Mouse (Mus musculus): ENCODE results near the gene Nav2. TPM values are rescaled to one million over a fixed set of nuclear protein-coding genes. Genes with fewer than 3 reads are reported as not detected.

Nav2 gene
- polyA plus RNA-seq, 1 experiment from 2014 or later = 4.1 TPM

GRCm38 (mm10) chr7:48870579-48871180 lies 37.8 kb upstream of the Nav2 start:
- WGBS (ENCODE audit: insufficient replicate concordance) = 93% methylated on average over 21 of the region's 21 CpGs
- no peaks in the 10 kb centered on the region for H3K27me3 ChIP-seq (ENCODE audit: control insufficient read depth, insufficient read depth, low read depth, low read length)

GRCm38 (mm10) chr7:48871292-48871691 lies 37.2 kb upstream of the Nav2 start:
- WGBS (ENCODE audit: insufficient replicate concordance) = 69% methylated on average over 11 of the region's 11 CpGs

More at GRCm38 (mm10) chr7:48870579-48871180, 37.8 kb upstream of the Nav2 start:
- H3K27ac ChIP-seq (ENCODE audit: low read length) = no peak overlapping the region
- H3K9me3 ChIP-seq (replicated peaks; ENCODE audit: control insufficient read depth, low read length) = no peaks in the 10 kb centered on the region
- 0 out of 2 replicates have a peak, but pooled peaks have one; percentile 16 for ATAC-seq (ENCODE audit: low read depth)
- no peak overlapping the region for H3K9ac ChIP-seq (ENCODE audit: low read depth, low read length)
- no peak overlapping the region for H3K4me3 ChIP-seq (ENCODE audit: low read depth, low read length)
- H3K4me1 ChIP-seq (ENCODE audit: control insufficient read depth, low read depth, low read length) = no peaks in the 10 kb centered on the region; the same call in 1 of the 2 replicates
- H3K36me3 ChIP-seq (ENCODE audit: control insufficient read depth, insufficient read depth) = peaks cover 98% of the 10 kb centered on the region
- H3K4me2 ChIP-seq (ENCODE audit: low read depth, low read length) = no peak overlapping the region

GRCm38 (mm10) chr7:48875096-48875495 lies 33.4 kb upstream of the Nav2 start:
- H3K4me1 ChIP-seq (ENCODE audit: control insufficient read depth, low read depth, low read length) = peaks cover 22% of the 10 kb centered on the region
- H3K27ac ChIP-seq (ENCODE audit: low read length) = no peak overlapping the region
- H3K9ac ChIP-seq (ENCODE audit: low read depth, low read length) = no peak overlapping the region
- H3K4me3 ChIP-seq (ENCODE audit: low read depth, low read length) = no peak overlapping the region
- H3K9me3 ChIP-seq (replicated peaks; ENCODE audit: control insufficient read depth, low read length) = no peaks in the 10 kb centered on the region
- peaks cover 87% of the 10 kb centered on the region for H3K36me3 ChIP-seq (ENCODE audit: control insufficient read depth, insufficient read depth)
- H3K27me3 ChIP-seq (ENCODE audit: control insufficient read depth, insufficient read depth, low read depth, low read length) = no peaks in the 10 kb centered on the region
- no peak for ATAC-seq (ENCODE audit: low read depth)
- H3K4me2 ChIP-seq (ENCODE audit: low read depth, low read length) = no peak overlapping the region
- 92% methylated on average over 14 of the region's 14 CpGs for WGBS (ENCODE audit: insufficient replicate concordance)

More at GRCm38 (mm10) chr7:48871292-48871691, 37.2 kb upstream of the Nav2 start:
- no peaks in the 10 kb centered on the region for H3K9me3 ChIP-seq (replicated peaks; ENCODE audit: control insufficient read depth, low read length)
- no peak overlapping the region for H3K4me3 ChIP-seq (ENCODE audit: low read depth, low read length)
- H3K9ac ChIP-seq (ENCODE audit: low read depth, low read length) = no peak overlapping the region
- ATAC-seq (ENCODE audit: low read depth) = no peak
- H3K4me1 ChIP-seq (ENCODE audit: control insufficient read depth, low read depth, low read length) = no peaks in the 10 kb centered on the region; the same call in 1 of the 2 replicates
- no peak overlapping the region for H3K27ac ChIP-seq (ENCODE audit: low read length)
- peaks cover 98% of the 10 kb centered on the region for H3K36me3 ChIP-seq (ENCODE audit: control insufficient read depth, insufficient read depth)
- no peak overlapping the region for H3K4me2 ChIP-seq (ENCODE audit: low read depth, low read length)
- no peaks in the 10 kb centered on the region for H3K27me3 ChIP-seq (ENCODE audit: control insufficient read depth, insufficient read depth, low read depth, low read length)

- ATAC-seq (ENCODE audit: low read depth) = no peak
- peaks cover 73% of the 10 kb centered on the region for H3K36me3 ChIP-seq (ENCODE audit: control insufficient read depth, insufficient read depth)
- WGBS (ENCODE audit: insufficient replicate concordance) = 71% methylated on average over 4 of the region's 4 CpGs
- no peaks in the 10 kb centered on the region for H3K9me3 ChIP-seq (replicated peaks; ENCODE audit: control insufficient read depth, low read length)
- H3K9ac ChIP-seq (ENCODE audit: low read depth, low read length) = no peak overlapping the region
- H3K4me2 ChIP-seq (ENCODE audit: low read depth, low read length) = no peak overlapping the region
- H3K27ac ChIP-seq (ENCODE audit: low read length) = no peak overlapping the region
- H3K27me3 ChIP-seq (ENCODE audit: control insufficient read depth, insufficient read depth, low read depth, low read length) = no peaks in the 10 kb centered on the region
- peaks cover 22% of the 10 kb centered on the region for H3K4me1 ChIP-seq (ENCODE audit: control insufficient read depth, low read depth, low read length)
- H3K4me3 ChIP-seq (ENCODE audit: low read depth, low read length) = no peak overlapping the region
Measured at GRCm38 (mm10) chr7:48876526-48876925, 32.0 kb upstream of the Nav2 start.

- no peak overlapping the region for H3K27ac ChIP-seq (ENCODE audit: low read length)
Measured at GRCm38 (mm10) chr7:48877786-48878390, 30.6 kb upstream of the Nav2 start.

GRCm38 (mm10) chr7:48879574-48879973 lies 28.9 kb upstream of the Nav2 start:
- Histone ChIP-seq H3K9me3 (replicated peaks; ENCODE audit: control insufficient read depth, low read length) (no peaks in the 10 kb centered on the region), H3K4me1 (ENCODE audit: control insufficient read depth, low read depth, low read length) (peaks cover 32% of the 10 kb centered on the region), H3K9ac (ENCODE audit: low read depth, low read length) (peak overlapping the region; percentile 53), H3K36me3 (ENCODE audit: control insufficient read depth, insufficient read depth) (peaks cover 43% of the 10 kb centered on the region), H3K27ac (ENCODE audit: low read length) (peak overlapping the region; percentile 10; the same call in 1 of the 2 replicates), H3K4me3 (ENCODE audit: low read depth, low read length) (peak overlapping the region; percentile 66), H3K4me2 (ENCODE audit: low read depth, low read length) (peak overlapping the region; percentile 80), H3K27me3 (ENCODE audit: control insufficient read depth, insufficient read depth, low read depth, low read length) (peaks cover 3% of the 10 kb centered on the region; the same call in 1 of the 2 replicates)
- WGBS (ENCODE audit: insufficient replicate concordance) = 25% methylated on average over 3 of the region's 3 CpGs
- no peak for ATAC-seq (ENCODE audit: low read depth)

More at GRCm38 (mm10) chr7:48877786-48878390, 30.6 kb upstream of the Nav2 start:
- whole genome bisulfite sequencing (ENCODE audit: insufficient replicate concordance) = 85% methylated on average over 15 of the region's 15 CpGs
- no peaks in the 10 kb centered on the region for H3K9me3 ChIP-seq (replicated peaks; ENCODE audit: control insufficient read depth, low read length)
- no peak for ATAC-seq (ENCODE audit: low read depth)
- H3K4me3 ChIP-seq (ENCODE audit: low read depth, low read length) = no peak overlapping the region
- H3K9ac ChIP-seq (ENCODE audit: low read depth, low read length) = no peak overlapping the region
- H3K4me2 ChIP-seq (ENCODE audit: low read depth, low read length) = 0 out of 2 replicates have a peak overlapping the region, but pooled peaks have one; percentile 80
- no peaks in the 10 kb centered on the region for H3K27me3 ChIP-seq (ENCODE audit: control insufficient read depth, insufficient read depth, low read depth, low read length)
- peaks cover 32% of the 10 kb centered on the region for H3K4me1 ChIP-seq (ENCODE audit: control insufficient read depth, low read depth, low read length)
- peaks cover 59% of the 10 kb centered on the region for H3K36me3 ChIP-seq (ENCODE audit: control insufficient read depth, insufficient read depth)

- Histone ChIP-seq H3K9me3 (replicated peaks; ENCODE audit: control insufficient read depth, low read length) (no peaks in the 10 kb centered on the region), H3K4me1 (ENCODE audit: control insufficient read depth, low read depth, low read length) (peaks cover 32% of the 10 kb centered on the region), H3K4me2 (ENCODE audit: low read depth, low read length) (peak overlapping the region; percentile 99), H3K36me3 (ENCODE audit: control insufficient read depth, insufficient read depth) (peaks cover 30% of the 10 kb centered on the region), H3K27ac (ENCODE audit: low read length) (peak overlapping the region; percentile 96), H3K4me3 (ENCODE audit: low read depth, low read length) (peak overlapping the region; percentile 95), H3K27me3 (ENCODE audit: control insufficient read depth, insufficient read depth, low read depth, low read length) (peaks cover 5% of the 10 kb centered on the region; the same call in 1 of the 2 replicates), H3K9ac (ENCODE audit: low read depth, low read length) (peak overlapping the region; percentile 99)
- ATAC-seq (ENCODE audit: low read depth) = peak; percentile 94
- WGBS (ENCODE audit: insufficient replicate concordance) = under 1% methylated on average over 77 of the region's 77 CpGs
Measured at GRCm38 (mm10) chr7:48880591-48881481, 27.7 kb upstream of the Nav2 start.

- H3K9me3 ChIP-seq (replicated peaks; ENCODE audit: control insufficient read depth, low read length) = no peaks in the 10 kb centered on the region
- H3K9ac ChIP-seq (ENCODE audit: low read depth, low read length) = peak within 1 kb of the TSS; percentile 99
- H3K4me2 ChIP-seq (ENCODE audit: low read depth, low read length) = peak within 1 kb of the TSS; percentile 99
- peak within 1 kb of the TSS; percentile 95 for H3K4me3 ChIP-seq (ENCODE audit: low read depth, low read length)
- peak within 1 kb of the TSS; percentile 96 for H3K27ac ChIP-seq (ENCODE audit: low read length)
- 1% methylated on average over 37 of the region's 41 CpGs for WGBS (ENCODE audit: insufficient replicate concordance)
- H3K4me1 ChIP-seq (ENCODE audit: control insufficient read depth, low read depth, low read length) = peaks cover 32% of the 10 kb centered on the region
- ATAC-seq (ENCODE audit: low read depth) = peak; percentile 77
- H3K27me3 ChIP-seq (ENCODE audit: control insufficient read depth, insufficient read depth, low read depth, low read length) = peaks cover 5% of the 10 kb centered on the region; the same call in 1 of the 2 replicates
- H3K36me3 ChIP-seq (ENCODE audit: control insufficient read depth, insufficient read depth) = peaks cover 23% of the 10 kb centered on the region
Measured at GRCm38 (mm10) chr7:48881486-48881885, 27.0 kb upstream of the Nav2 start, which contains the start of gene E2f8. TSS of gene E2f8 (minus strand) at chr7:48881596.

All from liver, embryonic 16.5 days (tissue).